Mouse (Mus musculus) right cerebral cortex, adult 2 months (tissue): ENCODE measurements around the gene Rpl29.
A peak's percentile ranks its signal among the peaks of the same experiment; 100 is the strongest.

Source experiments
- DNase-seq, 2 experiments: peaks; one replicate each; pipeline ENCODE4 v3.0.0; 2021 to 2022; ENCODE audit warnings: low spot score in 2 of 2

The Rpl29 gene

DNA sequence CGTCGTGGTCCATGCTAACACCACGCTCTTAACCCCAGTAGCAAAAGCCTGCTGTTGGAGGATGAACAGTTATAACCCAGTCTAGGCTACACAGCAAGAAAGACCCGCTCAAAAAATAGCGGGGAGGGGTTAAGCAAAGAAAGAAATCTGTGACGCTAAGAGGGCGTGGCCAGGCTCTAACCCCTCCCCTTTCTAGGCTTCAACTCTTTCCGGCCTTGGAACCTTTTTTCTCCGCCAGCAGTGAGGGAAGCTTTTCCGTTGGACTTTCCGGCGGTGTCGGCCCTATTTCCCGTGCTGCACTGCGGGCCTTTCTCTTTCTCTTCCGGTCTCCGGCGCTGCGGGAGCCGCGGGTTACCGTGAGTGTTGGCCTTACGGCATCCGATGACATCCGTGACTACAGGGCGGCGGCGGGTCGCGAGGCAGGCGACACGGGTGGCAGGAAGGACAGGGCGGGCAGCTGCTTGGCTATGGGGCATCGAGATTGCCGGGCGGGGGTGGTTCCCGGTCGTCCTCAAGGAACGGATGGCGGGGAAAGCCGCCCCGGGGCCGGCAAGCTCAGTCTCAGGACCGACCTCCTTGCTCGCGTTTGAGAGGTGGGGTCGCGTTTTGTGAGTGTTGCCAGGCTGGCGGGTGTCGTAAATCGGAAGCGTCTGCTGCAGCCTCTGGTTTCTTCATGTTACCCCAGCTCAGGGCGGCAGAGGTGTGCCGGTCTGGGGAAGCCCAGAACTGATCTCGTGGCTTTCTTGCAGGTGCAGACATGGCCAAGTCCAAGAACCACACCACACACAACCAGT lies at the start of gene Rpl29:
Gene Rpl29, plus strand, starts transcription at position 234 of the 794 bp plus-strand sequence.
- peak; percentile 94 to 97 for DNase-seq

DNA sequence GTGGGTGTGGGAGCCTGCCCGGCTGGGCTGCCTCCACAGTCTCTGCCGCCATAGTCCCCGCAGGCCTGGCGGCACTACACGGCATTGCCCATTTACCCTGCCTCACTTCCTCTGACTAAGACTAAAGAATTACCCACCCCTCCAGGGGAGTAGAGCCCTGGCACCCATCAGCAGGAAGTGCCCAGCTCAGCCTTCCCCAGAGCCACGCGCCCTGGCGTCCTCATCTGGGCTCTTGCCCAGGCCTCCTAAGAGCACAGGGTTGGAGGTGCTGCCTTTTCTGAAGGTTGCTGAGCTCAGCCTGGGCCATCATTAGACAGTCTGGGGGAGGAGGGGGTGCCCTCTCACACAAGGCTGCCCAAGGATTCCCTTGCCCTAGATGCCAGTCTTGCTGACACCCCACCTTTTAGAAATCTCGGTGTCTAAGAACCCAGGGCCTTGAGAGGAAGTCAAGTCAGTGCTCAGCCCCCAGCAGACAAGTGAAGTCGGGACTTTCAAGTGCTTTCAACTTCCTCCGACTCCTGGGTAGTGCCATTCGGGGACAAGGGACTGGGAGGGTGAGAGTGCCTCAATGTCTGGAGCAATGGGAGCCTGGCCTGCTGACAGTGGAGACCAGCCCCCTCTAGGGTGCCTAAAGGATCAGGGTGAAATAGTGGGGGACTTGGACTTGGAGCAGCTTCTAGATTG lies 42.9 kb upstream of the Rpl29 start:
- no peak for DNase-seq

- DNase-seq, result no peak
Observed at GRCm38 (mm10) chr9:106392828-106393527, 36.3 kb upstream of the Rpl29 start.

DNA sequence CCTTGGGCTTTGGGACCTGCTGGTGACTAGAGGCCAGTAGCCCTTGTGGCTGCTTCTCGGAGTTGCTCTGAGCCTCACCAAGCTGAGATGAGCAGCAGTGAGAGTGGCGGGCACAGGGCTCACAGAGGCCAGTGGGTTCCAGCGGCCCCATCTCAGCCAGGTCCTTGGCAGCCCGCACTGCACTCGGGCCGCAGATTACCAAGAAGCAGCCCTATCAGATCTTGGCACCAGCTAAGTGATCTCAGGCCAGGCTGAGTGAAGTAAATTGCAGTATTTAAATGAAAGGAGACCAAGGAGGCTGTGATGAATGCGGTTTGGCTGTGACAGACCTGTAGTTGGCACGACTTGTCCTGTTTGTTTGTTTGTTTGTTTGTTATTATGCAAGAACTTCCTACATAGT lies 35.7 kb upstream of the Rpl29 start:
- DNase-seq, result no peak

- DNase-seq, result no peak
Observed at GRCm38 (mm10) chr9:106394649-106395602, 34.3 kb upstream of the Rpl29 start.

GRCm38 (mm10) chr9:106397733-106398132 lies 31.5 kb upstream of the Rpl29 start:
- no peak for DNase-seq

- DNase-seq, result no peak
Observed at GRCm38 (mm10) chr9:106398667-106399311, 30.5 kb upstream of the Rpl29 start.

GRCm38 (mm10) chr9:106399808-106400207 lies 29.4 kb upstream of the Rpl29 start:
- DNase-seq, result no peak

DNA sequence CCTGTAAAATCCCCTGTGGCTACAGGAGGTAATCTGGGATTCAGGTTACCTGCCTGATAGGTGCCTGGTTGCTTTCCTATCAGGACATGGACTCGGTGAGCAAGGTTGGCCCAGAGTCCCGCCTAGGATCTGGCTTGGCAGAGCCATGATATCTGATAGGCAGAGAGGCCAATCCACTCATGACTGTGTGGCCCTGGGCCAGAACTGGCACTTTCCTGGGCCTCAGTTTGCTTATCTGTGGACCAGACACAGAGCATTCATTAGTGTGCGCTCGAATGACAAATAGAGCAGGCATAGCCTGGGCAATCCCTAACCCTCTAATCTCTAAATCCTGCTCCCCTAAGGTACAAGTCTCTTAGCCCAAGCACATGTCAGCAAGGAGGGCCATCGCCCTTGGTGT lies 27.1 kb upstream of the Rpl29 start:
- no peak for DNase-seq

- peak; percentile 69 to 70 for DNase-seq
Observed at GRCm38 (mm10) chr9:106402607-106403375, 26.5 kb upstream of the Rpl29 start.

DNA sequence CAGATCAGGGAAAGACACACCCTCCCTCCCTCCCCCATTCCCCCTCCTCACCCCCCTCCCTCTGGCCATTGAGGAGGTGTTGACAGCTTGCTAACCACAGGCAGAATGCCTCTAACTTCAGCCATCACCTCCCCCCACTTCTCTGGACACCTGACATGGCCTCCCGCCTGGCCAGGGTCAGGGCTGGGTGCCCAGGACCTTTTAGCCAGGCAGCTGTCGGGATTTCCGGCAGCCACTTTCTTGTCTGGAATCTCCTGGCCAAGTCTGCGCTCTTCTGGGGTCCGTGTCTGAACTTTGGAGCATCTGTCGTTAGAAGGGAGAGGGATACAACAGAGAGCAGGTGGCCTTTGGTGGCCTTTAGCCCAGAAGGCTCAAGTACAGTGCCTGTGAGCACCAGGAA lies 24.0 kb upstream of the Rpl29 start:
- DNase-seq, result no peak

GRCm38 (mm10) chr9:106406443-106407078 lies 22.7 kb upstream of the Rpl29 start:
- peak in 1 of 2 experiments; percentile 53 for DNase-seq

GRCm38 (mm10) chr9:106409096-106409495 lies 20.2 kb upstream of the Rpl29 start:
- no peak for DNase-seq

DNA sequence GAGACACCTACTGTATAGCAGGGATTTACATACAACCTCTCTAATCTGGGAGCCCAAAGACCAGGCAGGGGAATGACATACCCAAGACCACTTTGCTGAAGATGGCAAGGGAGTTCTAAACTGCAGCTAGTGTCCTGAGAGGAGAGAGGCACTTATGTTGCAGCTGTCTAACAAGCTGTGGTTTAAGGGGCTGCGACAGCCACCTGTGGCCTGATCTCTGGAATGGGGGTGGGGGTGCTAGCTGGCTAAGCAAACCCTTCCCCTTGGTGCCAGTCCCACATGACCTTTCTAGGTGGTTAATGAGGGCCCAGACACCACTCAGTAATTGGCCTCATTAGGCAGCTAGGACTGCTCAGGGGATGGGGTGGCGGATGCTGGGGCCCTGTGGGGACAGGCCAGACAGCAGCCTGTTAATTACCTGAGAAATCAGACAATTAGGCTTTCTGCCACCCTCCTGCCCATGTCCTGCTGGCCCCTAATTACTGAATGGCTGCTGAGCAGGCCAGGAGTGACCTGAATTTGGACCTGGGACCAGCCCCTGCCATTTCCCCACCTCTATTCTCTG lies 19.1 kb upstream of the Rpl29 start:
- no peak for DNase-seq

DNA sequence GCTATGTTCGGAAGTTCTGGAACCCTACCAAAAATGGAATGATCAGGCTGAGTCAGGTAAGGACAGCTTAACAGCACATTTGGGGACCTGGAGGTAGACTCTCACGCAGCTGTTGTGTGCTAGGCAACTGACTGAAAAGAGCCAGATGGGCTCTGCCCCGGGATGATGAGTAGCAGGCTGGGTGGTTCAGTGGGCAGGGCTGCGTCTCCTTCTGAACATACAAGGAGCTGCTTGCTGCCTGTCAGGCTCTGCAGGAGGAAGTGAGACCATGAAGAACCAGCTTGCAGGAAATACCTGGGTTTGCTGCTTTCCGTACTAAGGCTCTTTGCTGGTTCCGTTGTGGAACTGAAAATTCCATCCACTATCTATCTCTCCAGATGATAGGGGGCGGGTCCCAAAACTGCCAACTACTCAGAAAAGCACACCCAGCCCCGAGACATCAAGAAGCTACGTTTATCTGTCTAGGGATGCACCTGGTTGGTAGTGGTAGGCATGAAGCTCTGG lies 18.1 kb upstream of the Rpl29 start:
- peak; percentile 67 to 72 for DNase-seq

DNA sequence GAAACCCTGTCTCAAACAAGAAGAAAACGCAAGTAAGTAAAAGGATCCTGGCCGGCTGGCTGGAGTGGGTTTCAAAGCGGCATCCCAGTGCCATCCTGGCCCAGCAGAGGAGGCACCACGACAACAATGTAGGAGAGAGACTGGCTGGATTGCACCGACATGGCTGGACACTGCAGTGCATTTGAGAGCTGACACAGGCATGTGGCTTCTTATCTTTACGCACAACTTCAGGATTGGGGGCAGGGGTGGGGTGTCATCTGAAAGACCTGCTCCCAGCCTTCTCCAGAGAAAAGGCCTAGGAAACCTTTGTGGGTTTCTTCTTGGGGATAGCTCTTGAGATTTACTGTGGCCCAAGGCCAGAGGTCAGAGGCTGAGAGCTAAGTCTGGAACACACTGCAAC lies 17.5 kb upstream of the Rpl29 start:
- no peak for DNase-seq

DNA sequence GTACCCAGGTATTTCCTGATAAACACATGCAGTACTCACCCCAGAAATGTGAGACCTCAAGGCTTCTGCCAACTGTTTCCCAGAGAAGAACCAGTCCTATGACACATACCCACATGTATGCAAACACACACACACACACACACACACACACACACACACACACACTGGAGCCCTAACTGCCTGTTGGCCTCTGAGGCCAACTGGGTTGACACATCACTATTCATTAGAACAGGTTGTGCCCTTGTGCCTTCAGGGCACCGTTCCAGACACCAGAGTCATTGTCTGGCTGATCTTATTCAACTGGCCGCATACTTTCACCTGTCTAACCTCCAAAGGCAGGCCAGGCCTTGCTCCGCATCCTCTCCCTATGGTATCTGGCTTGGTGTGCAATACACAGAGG lies 17.0 kb upstream of the Rpl29 start:
- no peak for DNase-seq

GRCm38 (mm10) chr9:106413606-106414005 lies 15.6 kb upstream of the Rpl29 start:
- DNase-seq, result no peak

DNA sequence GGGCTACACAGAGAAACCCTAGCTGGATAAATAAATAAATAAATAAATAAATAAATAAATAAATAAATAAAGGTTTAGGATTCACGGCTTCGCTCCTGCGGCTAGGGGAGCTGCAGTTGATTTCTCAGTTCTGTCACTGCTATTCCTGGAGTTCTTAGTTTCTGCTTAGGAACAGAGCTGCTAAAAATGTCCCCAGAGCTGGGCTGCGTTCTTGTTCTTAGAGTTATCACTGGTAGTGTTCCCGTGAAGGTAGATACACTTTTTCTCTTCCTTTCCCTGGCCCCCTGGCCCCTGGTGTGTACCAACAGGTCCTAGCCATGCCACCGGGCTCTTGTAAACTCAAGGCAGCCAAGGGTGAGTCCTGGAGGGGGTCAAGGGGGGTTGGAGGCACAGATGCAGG lies 12.4 kb upstream of the Rpl29 start:
- no peak for DNase-seq
